Mouse (Mus musculus) myocyte (in vitro differentiated cells): ENCODE results near the gene Antxr1. TPM values are rescaled to one million over a fixed set of nuclear protein-coding genes. Genes with fewer than 3 reads are reported as not detected.
"Not testable (repeated sequence)": the region's sequence is repeated elsewhere in the genome, so short reads cannot be mapped to it uniquely, and the experiment has no call there.

Experiments used
- H3K27me3 ChIP-seq: one replicate; pipeline ENCODE4 v1.6.1; 2011; ENCODE audit not compliant: control insufficient read depth, insufficient read depth, insufficient read length
- H3K36me3 ChIP-seq: one replicate; pipeline ENCODE4 v1.6.1; 2011; ENCODE audit not compliant: control insufficient read depth, insufficient read depth
- H3K4me2 ChIP-seq: one replicate; pipeline ENCODE4 v1.6.1; 2011; ENCODE audit warnings: low read depth, control low read depth
- H3K4me3 ChIP-seq: one replicate; pipeline ENCODE4 v1.5.1; 2011; ENCODE audit warnings: mild to moderate bottlenecking, control low read depth, moderate library complexity
- H3K79me2 ChIP-seq: one replicate; pipeline ENCODE4 v1.6.1; 2011; ENCODE audit not compliant: control insufficient read depth, insufficient read depth
- H3ac ChIP-seq: one replicate; pipeline ENCODE4 v1.6.1; 2011; ENCODE audit not compliant: control insufficient read depth, insufficient read length
- CEBPB ChIP-seq: IDR thresholded peaks from 2 replicates; pipeline ENCODE4 v1.6.1; 2011; ENCODE audit warnings: mild to moderate bottlenecking, moderate library complexity; ENCODE audit not compliant: poor library complexity, insufficient read depth, severe bottlenecking
- E2F4 ChIP-seq: IDR thresholded peaks from one replicate; pipeline ENCODE4 v1.6.1; 2011; ENCODE audit warnings: mild to moderate bottlenecking, control low read depth, moderate library complexity; ENCODE audit not compliant: insufficient read depth
- MAX ChIP-seq: IDR thresholded peaks from one replicate; pipeline ENCODE4 v1.6.1; 2011; ENCODE audit warnings: low read depth, mild to moderate bottlenecking, control low read depth
- MYOD1 ChIP-seq, 3 experiments: IDR thresholded peaks; one replicate each; pipeline ENCODE4 v1.6.1; 2011; ENCODE audit warnings: control low read depth in 2 of 3, low read depth in 2 of 3, mild to moderate bottlenecking in 2 of 3, moderate library complexity in 1 of 3; ENCODE audit not compliant: insufficient read length in 2 of 3, control insufficient read depth in 1 of 3
- MYOG ChIP-seq, 3 experiments: IDR thresholded peaks; one replicate each; pipeline ENCODE4 v1.6.1; 2011; ENCODE audit warnings: control low read depth in 2 of 3, low read depth in 2 of 3, mild to moderate bottlenecking in 2 of 3; ENCODE audit not compliant: insufficient read length in 2 of 3, control insufficient read depth in 1 of 3, insufficient read depth in 1 of 3
- POLR2A ChIP-seq: IDR thresholded peaks from one replicate; pipeline ENCODE4 v1.6.1; 2011; ENCODE audit warnings: low read depth, mild to moderate bottlenecking, control low read depth, moderate library complexity; ENCODE audit not compliant: insufficient read length
- POLR2AphosphoS2 ChIP-seq: IDR thresholded peaks from one replicate; pipeline ENCODE4 v1.6.1; 2011; ENCODE audit warnings: low read depth, control low read depth; ENCODE audit not compliant: insufficient read length
- REST ChIP-seq: IDR thresholded peaks from one replicate; pipeline ENCODE4 v1.6.1; 2011; ENCODE audit warnings: mild to moderate bottlenecking, control low read depth, moderate library complexity; ENCODE audit not compliant: insufficient read depth, insufficient read length
- SRF ChIP-seq: IDR thresholded peaks from one replicate; pipeline ENCODE4 v1.6.1; 2011; ENCODE audit warnings: low read depth; ENCODE audit not compliant: control insufficient read depth, insufficient read length
- TCF12 ChIP-seq: IDR thresholded peaks from one replicate; pipeline ENCODE4 v1.6.1; 2011; ENCODE audit warnings: mild to moderate bottlenecking, control low read depth; ENCODE audit not compliant: poor library complexity, insufficient read depth, severe bottlenecking
- TCF3 ChIP-seq: IDR thresholded peaks from one replicate; pipeline ENCODE4 v1.6.1; 2011; ENCODE audit warnings: low read depth, control low read depth; ENCODE audit not compliant: insufficient read length
- USF1 ChIP-seq: IDR thresholded peaks from one replicate; pipeline ENCODE4 v1.6.1; 2011; ENCODE audit warnings: low read depth, mild to moderate bottlenecking, control low read depth, moderate library complexity
- polyA plus RNA-seq: library from polyadenylated mRNA; unstranded; fragments of >200 nt; fragmentation: generic; extraction: Trizol; gene quantifications from one replicate; pipeline ENCODE4 v1.2.1, GENCODE M21; 2012; ENCODE audit warnings: missing spikeins

The Antxr1 gene
- polyA plus RNA-seq, 1 experiment = 8.6 TPM

GRCm38 (mm10) chr6:87100297-87101020 lies 235.2 kb downstream of the Antxr1 start:
- no peaks in the 10 kb centered on the region for H3K36me3 ChIP-seq
- H3ac ChIP-seq = no peak overlapping the region
- H3K4me2 ChIP-seq = no peak overlapping the region
- H3K79me2 ChIP-seq = no peaks in the 10 kb centered on the region
- no peaks in the 10 kb centered on the region for H3K27me3 ChIP-seq
- TF ChIP-seq TCF12 (no peak), MYOG (IDR thresholded peaks at IDR 0.05; ENCODE audit: control insufficient read depth in 1 of 3, insufficient read depth in 1 of 3, insufficient read length in 2 of 3, low read depth in 2 of 3) (no peak), E2F4 (no peak), USF1 (no peak), MYOD1 (IDR thresholded peaks at IDR 0.05; ENCODE audit: control insufficient read depth in 1 of 3, insufficient read length in 2 of 3, low read depth in 2 of 3) (no peak), TCF3 (no peak), CEBPB (no peak), POLR2AphosphoS2 (no peak), REST (no peak), POLR2A (no peak)
- no peak overlapping the region for H3K4me3 ChIP-seq

DNA sequence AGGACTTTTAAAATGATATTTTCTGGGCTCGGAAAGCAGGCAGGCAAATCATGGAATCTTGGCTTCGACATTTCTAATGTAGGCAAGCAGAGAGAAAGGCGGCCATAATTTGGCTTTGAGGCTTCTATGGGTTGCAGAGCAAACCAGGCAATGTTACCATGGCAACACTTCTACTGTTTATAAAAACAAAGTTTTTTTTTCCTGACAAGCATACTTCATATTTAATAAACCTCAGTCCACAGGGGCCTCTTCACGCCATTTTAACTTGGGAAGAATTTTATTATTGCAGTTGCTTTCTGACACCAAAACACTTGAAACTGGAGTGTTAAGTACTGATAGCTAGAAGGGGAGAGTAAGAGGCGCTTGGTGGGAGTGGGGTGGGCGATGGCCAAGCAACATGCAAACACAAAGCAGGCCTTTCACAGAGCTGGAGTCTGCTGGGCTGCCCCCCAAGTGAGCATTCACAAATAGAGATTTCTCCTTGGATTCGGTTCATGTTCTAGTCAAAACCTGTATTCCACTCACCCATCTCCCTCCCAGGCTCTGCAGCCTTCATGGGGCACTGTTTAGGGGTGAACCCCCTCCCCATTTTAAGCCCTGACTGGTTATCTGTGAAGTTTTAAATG lies 235.8 kb downstream of the Antxr1 start:
- Histone ChIP-seq H3K27me3 (no peaks in the 10 kb centered on the region), H3K4me2 (no peak overlapping the region), H3K79me2 (no peaks in the 10 kb centered on the region), H3K36me3 (no peaks in the 10 kb centered on the region), H3K4me3 (no peak overlapping the region), H3ac (no peak overlapping the region)
- TF ChIP-seq SRF (no peak), POLR2AphosphoS2 (no peak), REST (no peak), MYOD1 (IDR thresholded peaks at IDR 0.05; ENCODE audit: control insufficient read depth in 1 of 3, insufficient read length in 2 of 3, low read depth in 2 of 3) (no peak), MYOG (IDR thresholded peaks at IDR 0.05; ENCODE audit: control insufficient read depth in 1 of 3, insufficient read depth in 1 of 3, insufficient read length in 2 of 3, low read depth in 2 of 3) (no peak), TCF3 (no peak), USF1 (no peak), E2F4 (no peak), CEBPB (no peak), POLR2A (no peak), MAX (no peak), TCF12 (no peak)

DNA sequence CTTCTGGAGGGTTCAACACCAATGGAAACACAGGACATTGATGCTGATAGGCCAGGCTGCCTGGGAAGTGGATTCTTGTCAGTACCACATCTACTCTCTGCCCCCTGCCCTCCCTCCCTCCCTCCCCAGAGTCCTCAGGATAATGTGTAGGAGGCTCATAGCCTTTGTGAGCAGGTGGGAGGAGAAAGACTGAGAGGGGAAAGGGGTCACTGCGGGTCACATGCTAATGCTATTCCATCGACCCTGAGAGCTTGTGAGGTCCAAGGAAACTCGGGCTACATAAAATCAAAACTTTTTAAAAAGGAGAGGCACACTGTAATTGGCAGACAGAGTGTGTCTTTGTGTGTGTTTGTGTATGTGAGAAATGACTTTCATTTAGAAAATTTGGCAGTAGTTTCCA lies 236.4 kb downstream of the Antxr1 start:
- H3K79me2 ChIP-seq = no peaks in the 10 kb centered on the region
- no peak for TF ChIP-seq CEBPB
- TF ChIP-seq SRF = no peak
- no peak for TF ChIP-seq MYOG (IDR thresholded peaks at IDR 0.05; ENCODE audit: control insufficient read depth in 1 of 3, insufficient read depth in 1 of 3, insufficient read length in 2 of 3, low read depth in 2 of 3)
- no peak for TF ChIP-seq MYOD1 (IDR thresholded peaks at IDR 0.05; ENCODE audit: control insufficient read depth in 1 of 3, insufficient read length in 2 of 3, low read depth in 2 of 3)
- TF ChIP-seq TCF12 = no peak
- TF ChIP-seq POLR2AphosphoS2 = no peak
- TF ChIP-seq REST = no peak
- TF ChIP-seq E2F4 = no peak
- no peak for TF ChIP-seq POLR2A
- no peak for TF ChIP-seq TCF3
- TF ChIP-seq MAX = no peak
- no peak for TF ChIP-seq USF1
- no peaks in the 10 kb centered on the region for H3K27me3 ChIP-seq
- no peak overlapping the region for H3ac ChIP-seq
- no peak overlapping the region for H3K4me3 ChIP-seq
- H3K36me3 ChIP-seq = no peaks in the 10 kb centered on the region
- H3K4me2 ChIP-seq = no peak overlapping the region

- not testable (repeated sequence) for H3K4me2 ChIP-seq, H3K4me3 ChIP-seq
These were observed 242.0 kb downstream of the Antxr1 start for GRCm38 (mm10) chr6:87093631-87094030.

DNA sequence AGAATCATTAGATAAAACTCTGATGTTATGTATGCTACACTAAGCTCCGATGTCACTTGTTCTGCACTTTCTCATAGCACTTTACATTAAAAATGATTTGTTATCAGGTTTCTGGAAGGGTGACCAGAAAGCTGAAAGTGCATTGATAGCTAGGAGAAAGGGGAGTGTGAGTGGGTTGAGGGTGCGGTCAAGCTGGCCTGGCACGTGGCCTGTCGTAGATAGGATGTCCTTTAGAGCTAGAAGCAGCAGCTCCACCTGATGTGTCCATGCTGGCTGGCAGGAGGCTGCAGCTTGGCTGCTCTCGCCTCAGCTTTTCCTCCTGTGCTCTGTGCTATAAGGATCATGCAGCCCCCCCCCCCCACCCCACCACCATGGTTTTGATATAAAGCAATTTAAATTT lies 243.1 kb downstream of the Antxr1 start:
- peaks cover 8% of the 10 kb centered on the region for H3K36me3 ChIP-seq
- H3K27me3 ChIP-seq = no peaks in the 10 kb centered on the region
- no peak overlapping the region for H3K4me2 ChIP-seq
- no peak overlapping the region for H3ac ChIP-seq
- H3K4me3 ChIP-seq = no peak overlapping the region
- H3K79me2 ChIP-seq = no peaks in the 10 kb centered on the region
- TF ChIP-seq POLR2AphosphoS2 (no peak), TCF3 (no peak), USF1 (no peak), MYOD1 (IDR thresholded peaks at IDR 0.05; ENCODE audit: control insufficient read depth in 1 of 3, insufficient read length in 2 of 3, low read depth in 2 of 3) (no peak), REST (no peak), TCF12 (no peak), SRF (no peak), POLR2A (no peak), CEBPB (no peak)

More at GRCm38 (mm10) chr6:87093631-87094030, 242.0 kb downstream of the Antxr1 start:
- not testable (repeated sequence) for H3K27me3 ChIP-seq, H3ac ChIP-seq, H3K36me3 ChIP-seq, H3K79me2 ChIP-seq
